Mouse (Mus musculus) CD8-positive naive resting alpha-beta T cell, adult 2 months (primary cell): ENCODE measurements around the gene Skap1.
A peak's percentile ranks its signal among the peaks of the same experiment; 100 is the strongest.

Source experiments
- DNase-seq, 2 experiments: peaks; one replicate each; pipeline ENCODE4 v3.0.0; 2022; ENCODE audit warnings: low read depth in 2 of 2, low spot score in 2 of 2

Skap1 gene

DNA sequence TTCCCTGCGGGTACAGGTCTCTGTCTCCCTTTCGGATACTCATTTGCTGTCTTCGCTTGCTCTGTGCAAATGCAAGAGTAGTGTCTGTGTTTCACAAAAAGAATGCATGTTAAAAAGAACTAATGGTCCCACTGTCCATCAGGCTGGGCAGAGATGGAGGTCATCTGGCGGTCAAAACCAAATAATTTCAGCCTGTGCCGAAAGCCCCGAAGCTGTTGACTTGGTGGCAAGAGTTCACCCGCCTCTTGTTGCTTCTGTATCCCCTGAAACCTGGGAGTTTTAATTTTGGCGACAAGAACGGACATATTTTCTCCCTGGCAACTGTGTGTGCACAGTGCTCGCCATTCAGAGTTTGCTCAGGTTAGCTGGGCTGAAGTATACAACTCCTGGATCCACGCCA lies 156.3 kb downstream of the Skap1 start:
- DNase-seq, result no peak

DNA sequence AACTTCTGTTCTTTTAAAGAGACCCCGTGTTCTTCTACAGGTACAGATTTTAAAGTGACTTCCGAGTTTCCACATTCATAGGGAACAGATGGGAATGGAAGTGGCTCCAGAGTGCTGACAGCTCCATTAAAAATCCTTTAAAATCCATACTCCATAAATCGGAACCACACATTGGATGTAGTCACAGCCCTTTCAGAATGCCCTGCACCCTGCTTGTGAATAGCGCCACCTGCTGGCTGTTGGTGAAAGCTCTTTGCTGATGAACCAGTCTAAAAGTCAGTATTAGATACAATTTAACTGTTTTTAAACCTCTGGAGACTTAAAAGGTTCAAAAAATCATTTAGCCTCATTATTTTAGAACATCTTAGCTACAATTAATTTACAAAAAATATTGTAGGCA lies 156.8 kb downstream of the Skap1 start:
- peak; percentile 54 to 65 for DNase-seq

DNA sequence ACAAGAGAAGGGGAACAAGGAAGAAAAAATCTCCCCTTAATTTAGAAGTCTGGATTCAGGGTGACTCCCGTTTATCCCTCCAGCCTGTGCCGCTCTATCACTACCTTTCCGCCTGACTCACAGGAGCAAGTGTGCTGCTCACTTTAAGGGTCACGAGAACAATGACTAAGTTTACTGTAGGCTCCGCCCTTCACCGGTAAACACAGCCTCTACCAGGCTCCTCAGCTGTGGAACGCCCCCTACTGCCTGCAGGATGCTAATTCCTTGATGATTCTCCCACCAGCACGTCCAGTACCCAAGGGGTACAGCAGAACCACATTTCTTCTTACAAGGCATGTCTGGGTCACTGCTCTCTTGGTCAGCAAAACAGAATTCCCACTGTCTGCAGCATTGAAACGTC lies 158.4 kb downstream of the Skap1 start:
- peak; percentile 5 to 32 for DNase-seq

- no peak for DNase-seq
These were observed 160.0 kb downstream of the Skap1 start for GRCm38 (mm10) chr11:96624436-96624835.

- no peak for DNase-seq
These were observed 165.4 kb downstream of the Skap1 start for GRCm38 (mm10) chr11:96629775-96630174.

DNA sequence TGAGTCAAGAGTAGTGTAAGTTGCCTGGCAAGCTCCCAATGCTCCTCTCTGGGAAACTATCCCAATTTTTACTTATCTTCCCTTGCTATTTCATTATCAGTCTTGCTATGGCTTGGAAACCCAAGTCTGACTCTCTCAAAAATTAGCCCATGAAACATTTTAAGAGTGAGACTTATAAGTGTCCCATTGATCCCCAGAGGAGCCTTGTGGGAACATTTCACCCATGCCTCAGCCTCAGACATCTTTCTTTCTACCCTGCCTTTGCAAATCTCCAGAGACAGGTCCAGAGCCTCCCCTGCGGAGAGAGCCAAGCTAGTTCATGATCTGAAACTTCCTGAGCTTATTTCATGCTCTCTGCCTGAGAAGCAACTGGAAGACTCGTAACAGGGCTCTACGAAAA lies 167.1 kb downstream of the Skap1 start:
- no peak for DNase-seq

DNA sequence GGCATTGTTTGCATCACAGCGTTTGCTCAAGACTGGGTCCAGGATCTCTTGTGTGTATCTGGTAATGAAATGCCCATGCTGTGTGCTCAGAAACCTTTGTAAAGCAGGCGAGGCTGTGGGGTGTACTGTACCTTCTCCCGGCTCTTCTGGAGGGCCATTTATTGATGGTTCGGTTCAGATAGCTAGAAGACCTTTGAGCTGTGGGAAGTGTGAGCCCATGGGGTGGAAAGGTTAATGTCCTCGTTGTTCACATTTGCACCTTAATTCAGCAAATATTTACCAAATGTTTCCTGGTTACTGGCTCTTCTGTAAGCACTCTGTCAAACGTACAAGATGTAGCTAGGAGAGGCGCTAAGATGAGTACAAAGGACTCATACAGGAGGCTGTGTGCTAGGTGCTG lies 173.5 kb downstream of the Skap1 start:
- no peak for DNase-seq

DNA sequence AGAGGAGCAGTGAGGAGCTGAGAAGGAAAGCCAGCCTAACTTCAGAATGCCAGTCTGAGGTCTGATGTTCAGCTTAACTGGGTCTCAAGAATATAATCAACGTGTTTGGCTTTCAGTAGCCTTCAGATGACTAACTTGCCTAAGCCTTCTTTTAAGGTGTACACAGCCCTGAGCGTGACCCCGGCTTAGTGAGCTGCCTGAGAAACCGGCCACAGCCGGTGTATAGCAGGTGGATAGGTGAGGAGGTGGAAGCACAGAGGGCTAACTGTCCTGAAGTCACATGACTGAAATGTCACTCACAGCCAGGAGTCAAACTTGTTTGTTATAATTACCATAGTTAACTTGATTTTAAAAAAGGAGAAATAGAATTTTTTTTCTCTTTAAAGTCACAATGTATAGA lies 175.4 kb downstream of the Skap1 start:
- DNase-seq, result no peak

DNA sequence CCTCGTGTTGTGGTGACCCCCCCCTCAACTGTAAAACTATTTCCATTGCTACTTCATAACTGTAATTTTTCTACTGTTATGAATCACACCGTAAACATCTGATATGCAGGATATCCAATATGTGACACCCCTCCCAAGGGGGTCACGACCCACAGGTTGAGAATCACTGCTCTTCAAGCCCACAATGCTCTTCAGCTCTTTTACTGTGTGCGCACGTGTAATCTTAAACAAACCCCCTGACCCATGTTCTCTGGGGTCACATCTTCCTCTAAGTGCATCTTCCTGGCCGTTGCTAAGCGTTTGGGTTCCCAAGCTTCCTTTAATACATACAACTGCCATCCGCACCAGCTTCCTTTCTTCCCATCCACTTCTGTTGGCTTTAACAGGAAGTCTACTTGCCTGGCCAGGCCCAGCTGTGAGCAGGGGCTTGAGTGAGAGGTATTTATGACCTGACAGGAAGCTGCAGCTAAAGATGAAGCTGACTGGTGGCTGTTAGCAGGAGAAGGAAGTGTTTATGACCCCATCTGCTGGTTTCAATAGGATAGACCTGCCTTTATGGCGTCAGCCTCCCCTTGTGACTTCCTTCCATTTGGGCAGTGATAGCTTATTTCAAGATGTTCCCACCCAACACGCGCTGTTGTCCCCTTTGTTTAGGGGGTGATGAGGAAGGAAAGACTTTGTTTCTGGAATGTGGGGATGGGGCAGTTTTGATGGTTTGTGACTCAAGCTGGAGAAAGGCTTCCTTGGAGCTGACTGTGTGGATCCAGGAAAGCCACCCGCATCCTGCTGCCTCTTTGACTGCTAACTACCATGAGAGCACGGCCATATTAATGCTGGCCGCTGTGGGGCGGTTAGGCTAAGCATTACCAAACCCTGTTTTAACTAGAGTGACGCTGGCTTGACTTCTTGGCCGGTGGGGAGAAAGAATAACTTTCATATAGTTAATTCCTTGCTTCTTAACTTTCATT lies 178.1 kb downstream of the Skap1 start:
- DNase-seq, result peak in 1 of 2 experiments; percentile 7

- no peak for DNase-seq
These were observed 180.6 kb downstream of the Skap1 start for GRCm38 (mm10) chr11:96644969-96645368.

GRCm38 (mm10) chr11:96645538-96646037 lies 181.2 kb downstream of the Skap1 start:
- DNase-seq, result no peak

GRCm38 (mm10) chr11:96651848-96652247 lies 187.5 kb downstream of the Skap1 start:
- no peak for DNase-seq

DNA sequence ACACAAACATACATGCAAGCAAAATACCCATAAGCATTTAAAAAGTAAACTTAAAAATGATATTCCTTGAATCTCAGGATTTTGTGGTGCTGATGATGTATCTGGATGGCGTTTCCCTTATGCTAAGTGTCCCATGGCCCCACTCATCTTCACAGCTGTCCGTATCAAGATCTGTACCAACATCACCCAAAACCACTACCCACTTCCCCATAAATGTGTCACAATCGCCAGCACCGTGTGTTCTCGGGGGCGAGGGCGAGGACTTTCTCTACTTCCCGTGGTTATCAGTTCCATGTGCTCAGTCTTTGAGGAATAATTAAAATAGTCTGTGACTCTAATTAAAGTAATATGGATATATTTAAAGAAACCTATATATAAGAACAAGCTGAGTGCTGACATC lies 189.5 kb downstream of the Skap1 start:
- DNase-seq, result no peak

- DNase-seq, result no peak
These were observed 194.0 kb downstream of the Skap1 start for GRCm38 (mm10) chr11:96658420-96658819.

- peak; percentile 48 to 68 for DNase-seq
These were observed 202.5 kb downstream of the Skap1 start for GRCm38 (mm10) chr11:96666924-96667323.

GRCm38 (mm10) chr11:96668367-96668766 lies 204.0 kb downstream of the Skap1 start:
- peak in 1 of 2 experiments; percentile 24 for DNase-seq

DNA sequence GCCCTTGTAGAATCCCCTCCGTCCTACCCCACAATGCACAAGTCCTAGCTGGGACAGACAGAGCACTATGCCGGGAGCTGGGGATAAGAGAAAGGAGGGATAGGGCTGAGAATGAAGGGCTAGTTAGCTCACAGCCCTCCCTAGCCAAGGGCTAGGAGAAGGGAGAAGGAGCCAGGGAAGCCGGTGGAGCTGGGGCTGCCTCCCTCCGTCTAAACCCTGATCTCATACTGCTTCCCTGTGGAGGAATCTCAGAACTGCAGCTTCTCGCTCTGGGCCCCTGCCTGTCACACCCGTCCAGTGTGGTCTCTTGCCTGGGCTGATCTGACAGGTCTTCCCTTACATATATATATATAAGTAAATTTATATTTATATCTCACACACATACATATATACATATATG lies 209.4 kb downstream of the Skap1 start:
- DNase-seq, result no peak

GRCm38 (mm10) chr11:96674786-96675365 lies 210.5 kb downstream of the Skap1 start:
- DNase-seq, result no peak

DNA sequence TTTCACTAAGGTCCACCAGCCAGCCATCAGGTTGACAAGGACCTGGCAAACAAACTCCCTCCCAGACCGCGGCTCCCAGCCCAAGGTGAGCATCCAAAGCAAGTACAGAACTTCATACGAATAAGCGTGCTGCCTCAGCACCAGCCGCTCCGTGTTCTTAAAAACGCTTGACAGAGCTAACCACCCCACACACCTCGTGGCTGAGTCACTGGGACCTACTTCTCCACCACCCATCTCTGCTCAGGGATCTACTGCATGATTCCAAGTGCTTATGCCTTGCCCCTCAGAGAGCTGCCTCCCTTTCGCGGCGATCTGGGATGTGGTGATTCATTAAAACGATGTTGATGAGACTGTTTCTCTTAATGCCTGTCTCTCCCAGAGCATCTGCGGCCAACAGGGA lies 213.6 kb downstream of the Skap1 start:
- DNase-seq, result no peak

DNA sequence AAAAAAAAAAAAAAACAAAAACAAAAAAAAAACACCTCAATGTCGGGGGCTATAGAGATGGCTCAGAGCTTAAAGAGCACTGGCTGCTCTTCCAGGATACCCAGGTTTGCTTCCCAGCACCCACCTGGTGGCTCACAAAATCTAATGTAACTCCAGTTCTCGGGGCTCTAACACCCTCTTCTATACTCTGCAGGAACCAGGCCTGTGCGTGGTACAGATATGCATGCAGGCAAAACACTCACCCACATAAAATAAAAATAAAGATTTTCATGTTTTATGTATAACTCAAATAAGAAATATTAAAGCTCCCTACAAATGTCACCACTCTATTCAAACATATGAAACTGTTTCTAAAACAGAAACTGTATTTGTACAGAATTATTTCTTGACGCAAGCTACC lies 214.6 kb downstream of the Skap1 start:
- DNase-seq, result no peak

DNA sequence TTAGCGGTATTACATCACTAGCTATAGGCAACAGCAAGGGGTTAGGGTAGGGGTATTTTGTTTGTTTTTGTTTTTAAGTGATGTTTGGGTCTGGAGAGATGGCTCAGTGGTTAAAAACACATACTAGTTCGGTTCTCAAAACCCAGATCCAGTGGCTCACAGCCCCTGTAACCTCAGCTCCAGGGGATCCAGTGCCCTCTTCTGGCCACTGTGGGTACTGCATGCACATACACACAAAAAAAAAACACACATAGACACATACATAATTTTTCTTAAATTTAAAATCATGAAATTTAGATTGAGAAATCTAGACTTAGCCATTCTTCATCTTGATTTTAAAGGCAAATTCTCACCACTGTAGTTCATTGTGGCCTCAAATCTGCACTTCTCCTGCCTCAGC lies 221.0 kb downstream of the Skap1 start:
- peak in 1 of 2 experiments; percentile 29 for DNase-seq

- no peak for DNase-seq
These were observed 222.4 kb downstream of the Skap1 start for GRCm38 (mm10) chr11:96686713-96687280.
